In the genomic region with DNA sequence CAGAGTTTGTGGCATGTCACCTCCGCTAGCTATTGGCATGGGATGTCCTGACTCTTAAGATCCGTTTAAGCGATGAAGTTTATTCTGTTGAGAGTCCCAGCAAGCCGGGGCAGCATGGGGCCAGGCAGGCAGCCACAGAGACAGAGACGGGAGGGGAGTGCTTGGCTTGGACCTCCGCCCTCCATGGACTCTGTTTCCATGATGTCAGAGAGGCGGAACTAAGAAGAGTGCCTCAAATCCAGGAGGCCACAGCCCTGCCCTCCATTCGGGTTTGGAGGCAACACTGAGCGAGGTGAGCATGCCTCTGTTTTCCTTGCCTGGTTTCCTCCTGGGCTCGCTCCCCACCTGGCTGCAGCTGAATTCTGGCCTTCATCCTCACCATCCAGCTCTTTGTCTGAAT, we compare ENCODE assay signal across 10 mouse cellular contexts.
DNase-seq lines count a peak whose midpoint lies in the region; ATAC-seq and TF ChIP-seq lines count a peak whose summit lies in the region.
"Had no signal": no experiment of that assay in that cellular context is flagged by ENCODE, and none has a peak within 500 bp of the region (broad histone marks: within the 10 kb centered on the region; RNA-seq: fewer than 3 reads in every experiment).

No protein-coding gene starts in this region.

- H3K4me2 ChIP-seq in heart, embryonic 16.5 days (ENCODE audit: low read depth, low read length), result no peak overlapping the region
- no peak overlapping the region for H3K4me2 ChIP-seq in midbrain, embryonic 11.5 days
- no peak overlapping the region for H3K4me2 ChIP-seq in midbrain, embryonic 14.5 days (ENCODE audit: low read length)
- H3K4me2 ChIP-seq: hindbrain, embryonic 13.5 days had no signal

- peak; percentile 72; the same call in 1 of the 2 replicates for ATAC-seq in heart, embryonic 16.5 days (replicated peaks; ENCODE audit: extremely low read depth, insufficient read depth, low FRiP score)
- no peak for ATAC-seq in midbrain, embryonic 11.5 days (ENCODE audit: low FRiP score)
- ATAC-seq in midbrain, embryonic 14.5 days (ENCODE audit: low FRiP score, low TSS enrichment), result no peak

- no peaks in the 10 kb centered on the region for H3K9me3 ChIP-seq in heart, embryonic 16.5 days (replicated peaks; ENCODE audit: control insufficient read depth, low read length)
- no peaks in the 10 kb centered on the region for H3K9me3 ChIP-seq in midbrain, embryonic 11.5 days (ENCODE audit: control insufficient read depth, low read length)
- no peaks in the 10 kb centered on the region for H3K9me3 ChIP-seq in midbrain, embryonic 14.5 days (ENCODE audit: control insufficient read depth, low read length)
- H3K9me3 ChIP-seq: hindbrain, embryonic 13.5 days had no signal

- WGBS in heart, embryonic 16.5 days, result 46% methylated on average over 10 of the region's 10 CpGs
- WGBS in midbrain, embryonic 11.5 days, result 72% methylated on average over 10 of the region's 10 CpGs
- WGBS in midbrain, embryonic 14.5 days, result 73% methylated on average over 9 of the region's 10 CpGs

- TF ChIP-seq CTCF in testis, adult 2 months (IDR thresholded peaks at IDR 0.05; ENCODE audit: control insufficient read depth, insufficient read depth, insufficient replicate concordance, low read depth, low read length), result no peak

- DNase-seq in testis, postnatal 14 days (ENCODE audit: low spot score), result no peak
- DNase-seq in kidney, postnatal 25 days, result peak; percentile 59 to 85
- DNase-seq in midbrain, embryonic 11.5 days (ENCODE audit: low spot score, missing footprints), result no peak
- DNase-seq in left cerebral cortex, postnatal 25 days (ENCODE audit: low spot score in 2 of 2), result no peak
- no peak for DNase-seq in cerebellum, adult 11 months
- DNase-seq in midbrain, embryonic 14.5 days, result no peak
- DNase-seq: retina, postnatal 1 day had no signal

- H3K4me3 ChIP-seq in testis, adult 2 months (ENCODE audit: control insufficient read depth, low read depth, low read length), result no peak overlapping the region
- H3K4me3 ChIP-seq in heart, embryonic 16.5 days (ENCODE audit: low read length), result no peak overlapping the region
- no peak overlapping the region for H3K4me3 ChIP-seq in midbrain, embryonic 11.5 days (ENCODE audit: low read depth, low read length)
- no peak overlapping the region for H3K4me3 ChIP-seq in midbrain, embryonic 14.5 days (replicated peaks; ENCODE audit: low read depth, low read length)
- H3K4me3 ChIP-seq: hindbrain, embryonic 13.5 days had no signal

- H3K27me3 ChIP-seq in testis, adult 2 months (ENCODE audit: control insufficient read depth, insufficient read depth, low read length), result no peaks in the 10 kb centered on the region
- no peaks in the 10 kb centered on the region for H3K27me3 ChIP-seq in heart, embryonic 16.5 days (ENCODE audit: control insufficient read depth, insufficient read depth, low read length)
- H3K27me3 ChIP-seq in midbrain, embryonic 11.5 days (ENCODE audit: control insufficient read depth, insufficient read depth, low read length), result no peaks in the 10 kb centered on the region
- H3K27me3 ChIP-seq in midbrain, embryonic 14.5 days (ENCODE audit: control insufficient read depth, insufficient read depth, low read length), result no peaks in the 10 kb centered on the region
- H3K27me3 ChIP-seq: hindbrain, embryonic 13.5 days had no signal

- H3K27ac ChIP-seq in testis, adult 2 months (ENCODE audit: control insufficient read depth, insufficient read depth, low read depth, low read length), result peak overlapping the region; percentile 25; the same call in 1 of the 2 replicates
- H3K27ac ChIP-seq in heart, embryonic 16.5 days (ENCODE audit: low read length), result no peak overlapping the region
- H3K27ac ChIP-seq in midbrain, embryonic 11.5 days (ENCODE audit: low read depth, low read length), result no peak overlapping the region
- no peak overlapping the region for H3K27ac ChIP-seq in midbrain, embryonic 14.5 days (replicated peaks; ENCODE audit: low read depth, low read length)
- H3K27ac ChIP-seq: hindbrain, embryonic 13.5 days had no signal

- intact Hi-C loops in left cerebral cortex, postnatal 25 days (cut with DNase I), result no loop called here

- no peak for TF ChIP-seq POLR2A in testis, adult 2 months (IDR thresholded peaks at IDR 0.05; ENCODE audit: control insufficient read depth, low read depth, low read length)

- no peak overlapping the region for H3K9ac ChIP-seq in heart, embryonic 16.5 days (ENCODE audit: low read length)
- no peak overlapping the region for H3K9ac ChIP-seq in midbrain, embryonic 11.5 days (ENCODE audit: low read length)
- no peak overlapping the region for H3K9ac ChIP-seq in midbrain, embryonic 14.5 days (replicated peaks; ENCODE audit: low read length)
- H3K9ac ChIP-seq: hindbrain, embryonic 13.5 days had no signal

- no peaks in the 10 kb centered on the region; the same call in 1 of the 2 replicates for H3K4me1 ChIP-seq in testis, adult 2 months (ENCODE audit: control insufficient read depth, insufficient read depth, low read length)
- peaks cover 7% of the 10 kb centered on the region for H3K4me1 ChIP-seq in heart, embryonic 16.5 days (ENCODE audit: control insufficient read depth, insufficient read depth, low read length)
- no peaks in the 10 kb centered on the region for H3K4me1 ChIP-seq in midbrain, embryonic 11.5 days (ENCODE audit: control insufficient read depth, insufficient read depth, low read length)
- 0 out of 2 replicates have a peak, but pooled peaks cover 2% of the 10 kb centered on the region for H3K4me1 ChIP-seq in midbrain, embryonic 14.5 days (ENCODE audit: control insufficient read depth, insufficient read depth, low read length)

- no peaks in the 10 kb centered on the region for H3K36me3 ChIP-seq in testis, adult 2 months (ENCODE audit: control insufficient read depth, insufficient read depth, low read length)
- no peaks in the 10 kb centered on the region for H3K36me3 ChIP-seq in heart, embryonic 16.5 days (ENCODE audit: control insufficient read depth, insufficient read depth)
- no peaks in the 10 kb centered on the region for H3K36me3 ChIP-seq in midbrain, embryonic 11.5 days (ENCODE audit: control insufficient read depth, insufficient read depth, low read length)
- H3K36me3 ChIP-seq in midbrain, embryonic 14.5 days (ENCODE audit: control insufficient read depth, insufficient read depth, low read length), result no peaks in the 10 kb centered on the region

Comparison
In these comparisons a context has a peak if more than half of its experiments do, and no peak if none do; other contexts are left out.
1. DNase-seq: peak in kidney, postnatal 25 days (2 of 2); none in testis, postnatal 14 days (single experiment), midbrain, embryonic 11.5 days (single experiment), left cerebral cortex, postnatal 25 days (0 of 2), cerebellum, adult 11 months (single experiment) and midbrain, embryonic 14.5 days (single experiment).